Mouse (Mus musculus) cerebellum, postnatal 14 days (tissue): ENCODE measurements at regions not wholly inside any gene's neighbourhood (a gene's known extent, or its start where the extent isn't known, plus 50 kb on each side); places are given as distances from the start of the nearest gene placed in this dataset.

Source experiments
- DNase-seq, 2 experiments: peaks; one replicate each; pipeline ENCODE4 v3.0.0; 2021; ENCODE audit warnings: mixed read lengths in 2 of 2

GRCm38 (mm10) chr8:8482707-8483480 lies 178.1 kb downstream of the Efnb2 start:
- DNase-seq = no peak

GRCm38 (mm10) chr8:8477456-8477855 lies 183.6 kb downstream of the Efnb2 start:
- no peak for DNase-seq

GRCm38 (mm10) chr8:8468552-8468951 lies 192.5 kb downstream of the Efnb2 start:
- DNase-seq = no peak

DNA sequence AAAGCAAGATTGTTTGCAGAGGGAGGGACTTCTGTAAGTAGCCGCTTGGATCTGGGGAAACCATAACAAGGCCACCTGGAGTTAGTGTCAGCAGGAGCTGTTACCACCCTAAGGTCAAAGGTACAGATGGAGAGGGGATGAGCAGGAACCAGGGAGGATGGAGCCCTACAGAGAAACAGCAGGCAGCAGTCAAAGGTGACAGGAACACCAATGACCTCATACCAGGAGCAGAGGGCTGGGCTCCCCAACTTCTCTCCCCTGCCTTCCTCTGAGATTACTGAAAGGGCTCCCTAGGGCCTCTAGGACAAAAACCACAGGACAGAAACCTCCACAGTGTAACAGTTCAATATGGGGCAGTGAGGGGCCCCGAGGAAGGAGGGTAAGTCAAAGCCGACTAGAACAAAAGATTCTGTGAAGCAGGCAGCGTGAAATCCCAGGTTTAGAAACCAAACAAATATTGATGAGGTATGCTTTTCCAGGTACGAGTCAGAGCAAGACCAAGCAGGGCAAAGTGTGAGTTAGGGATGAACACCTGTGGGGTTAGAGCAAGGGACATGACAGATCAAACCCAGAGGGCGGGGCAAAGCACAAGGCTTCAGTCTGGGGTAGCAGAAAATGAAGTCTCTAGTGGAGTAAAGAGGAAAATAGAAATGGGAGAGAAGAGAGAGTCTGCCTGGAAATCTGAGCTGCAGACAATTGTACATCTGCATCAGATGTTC lies 194.4 kb downstream of the Efnb2 start:
- DNase-seq = no peak

DNA sequence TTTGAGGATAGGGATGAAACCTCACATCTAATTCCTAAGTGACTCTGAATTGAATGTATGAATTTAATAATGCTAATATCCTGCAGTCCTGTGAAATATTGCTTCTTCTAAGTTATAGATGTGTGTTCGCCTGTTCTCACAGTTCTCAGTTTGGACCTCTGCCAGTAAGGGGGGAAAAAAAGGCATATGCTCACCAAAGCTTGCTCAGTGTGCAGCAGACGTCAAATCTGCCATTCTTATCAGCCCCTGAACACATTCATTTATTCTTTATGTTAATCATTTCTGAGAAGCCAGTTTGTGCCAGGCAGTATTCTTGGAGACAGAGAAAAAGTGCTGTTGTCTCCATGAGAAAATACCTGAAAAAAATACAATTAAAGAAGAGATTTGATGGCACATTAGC lies 198.6 kb downstream of the Efnb2 start:
- peak; percentile 20 to 27 for DNase-seq

- DNase-seq = peak in 1 of 2 experiments; percentile 19
Measured at GRCm38 (mm10) chr8:8457536-8457935, 203.5 kb downstream of the Efnb2 start.

DNA sequence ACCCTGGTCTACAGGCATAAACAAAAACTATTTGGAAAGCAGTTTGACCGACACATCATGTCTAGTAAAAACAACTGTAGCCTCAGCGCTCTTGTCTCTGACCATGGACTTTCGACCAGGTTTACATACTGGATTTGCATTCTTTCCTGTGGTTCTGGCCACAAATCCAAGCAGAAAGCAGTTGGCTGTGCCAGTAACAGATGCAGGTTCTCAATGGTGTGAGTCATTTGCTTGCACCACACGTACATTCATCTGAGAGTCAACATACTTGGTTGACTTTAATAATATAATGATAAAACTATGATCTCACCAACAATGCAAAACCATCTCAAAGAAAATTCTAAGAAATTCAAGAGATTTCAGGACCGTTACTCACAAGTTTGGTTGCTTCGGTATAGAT lies 207.1 kb downstream of the Efnb2 start:
- no peak for DNase-seq

DNA sequence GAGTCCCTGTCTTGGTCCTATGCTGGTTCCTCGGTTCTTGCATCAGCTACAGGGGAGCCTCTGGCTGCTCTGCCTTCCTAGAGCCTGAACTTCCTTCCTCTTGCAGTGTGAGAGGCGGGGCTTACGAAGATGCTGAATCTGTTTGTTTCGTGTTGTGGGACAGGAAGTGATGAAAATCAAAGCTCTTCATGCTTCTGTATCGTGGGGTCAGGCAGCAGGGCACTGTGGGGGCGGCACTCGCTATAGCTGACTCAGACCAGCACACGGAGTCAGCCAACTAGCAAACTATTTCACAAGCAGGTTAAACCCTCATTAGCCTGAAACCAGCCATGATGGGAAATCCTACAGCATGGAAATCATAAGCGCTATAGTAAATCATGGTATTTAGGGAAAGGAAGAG lies 208.8 kb downstream of the Efnb2 start:
- DNase-seq = no peak

GRCm38 (mm10) chr8:8448911-8449310 lies 212.1 kb downstream of the Efnb2 start:
- no peak for DNase-seq

DNA sequence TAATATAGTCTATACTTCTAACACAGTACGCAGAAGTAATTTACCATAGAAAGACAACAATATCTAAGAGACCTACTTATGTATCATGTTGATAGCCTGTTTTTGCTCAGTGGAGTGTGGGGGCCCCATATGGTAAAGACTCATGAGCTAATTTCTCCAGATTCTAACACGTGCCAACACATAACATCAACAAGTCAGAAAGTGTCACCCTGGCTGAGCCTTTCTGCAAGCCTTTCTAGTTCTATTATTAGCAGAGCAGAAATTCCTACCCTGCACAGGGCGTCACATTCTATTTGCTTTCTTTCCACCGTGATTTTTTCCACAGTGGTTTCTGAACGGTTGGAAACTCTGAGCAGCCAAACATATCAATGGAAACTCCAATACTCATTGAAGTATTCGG lies 219.5 kb downstream of the Efnb2 start:
- no peak for DNase-seq

DNA sequence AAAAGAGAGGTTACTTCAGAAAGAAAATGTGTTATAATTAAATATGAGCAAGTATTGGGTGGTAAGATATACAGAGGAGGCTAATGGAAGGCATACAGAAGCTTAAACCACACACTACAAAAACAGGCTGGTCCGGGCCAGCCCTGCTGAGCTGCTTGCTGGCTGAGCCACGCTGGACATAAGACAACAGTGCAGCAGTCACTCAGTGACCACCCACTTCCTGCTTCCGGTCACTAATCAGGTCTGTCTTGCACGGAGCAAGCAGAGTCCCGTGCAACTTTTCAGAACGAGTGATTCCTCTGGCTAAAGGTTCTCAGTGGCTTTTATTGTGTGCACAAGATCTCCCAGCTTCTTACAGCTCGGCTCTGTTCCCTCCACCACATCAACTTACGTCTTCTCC lies 220.1 kb downstream of the Efnb2 start:
- DNase-seq = no peak

DNA sequence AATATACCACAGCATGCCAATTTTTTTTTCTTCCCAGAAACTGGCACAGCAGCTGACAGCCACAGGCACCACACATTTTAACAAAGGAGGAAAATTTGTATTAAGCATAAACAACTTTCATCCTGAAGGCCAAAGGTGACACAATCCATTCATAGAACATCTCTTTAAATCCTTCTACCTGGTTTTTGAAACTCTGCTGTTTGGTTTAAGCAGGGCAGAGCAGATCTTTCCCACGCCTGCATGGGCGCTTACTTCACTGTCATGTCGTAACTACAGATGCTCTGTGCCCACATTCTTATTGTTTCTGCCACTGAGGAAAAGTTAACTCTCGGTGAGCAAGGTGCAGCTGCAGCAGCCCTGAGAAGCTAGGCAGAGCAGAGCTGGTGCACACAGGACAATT lies 234.8 kb downstream of the Efnb2 start:
- no peak for DNase-seq

DNA sequence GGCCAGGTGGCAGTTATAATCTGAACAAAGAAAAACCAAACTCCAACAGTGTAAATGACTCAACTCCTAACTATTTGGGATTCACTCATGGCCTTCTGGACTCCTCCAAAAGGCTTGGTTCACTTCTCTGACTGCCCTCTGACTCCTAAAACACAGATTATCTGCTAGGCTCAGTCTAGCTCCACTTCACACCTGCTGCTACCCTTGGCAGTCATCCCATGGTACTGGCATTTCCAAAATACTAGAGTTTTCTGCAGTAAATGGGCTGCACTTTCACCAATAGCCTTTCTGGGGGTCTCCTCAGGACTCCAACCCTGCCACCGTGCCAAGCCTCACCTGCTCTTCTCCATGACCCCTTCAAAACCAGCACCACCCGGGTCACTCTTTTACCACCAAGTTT lies 237.6 kb downstream of the Efnb2 start:
- DNase-seq = peak; percentile 48 to 66

DNA sequence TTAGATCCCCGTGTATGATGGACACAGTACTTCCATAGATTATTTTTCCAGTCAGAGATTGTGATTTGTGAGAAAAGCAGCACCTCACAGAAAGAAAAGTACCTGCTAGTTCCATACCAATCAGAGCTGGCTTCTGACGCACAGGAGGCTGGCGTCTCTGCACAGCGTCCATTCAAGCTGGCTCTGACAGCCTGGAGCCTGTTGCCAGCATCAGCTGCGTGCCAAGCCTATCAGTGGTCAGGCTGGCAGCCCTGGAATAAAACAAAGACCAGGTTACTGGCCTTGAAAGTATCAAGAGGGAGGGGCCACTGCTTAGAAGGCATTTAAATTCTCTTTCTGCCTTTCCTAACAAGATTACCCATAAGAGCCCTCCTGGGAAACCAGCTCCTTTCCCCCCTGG lies 239.3 kb downstream of the Efnb2 start:
- peak; percentile 86 to 88 for DNase-seq

GRCm38 (mm10) chr8:8419360-8420330 lies 241.4 kb downstream of the Efnb2 start:
- DNase-seq = no peak

DNA sequence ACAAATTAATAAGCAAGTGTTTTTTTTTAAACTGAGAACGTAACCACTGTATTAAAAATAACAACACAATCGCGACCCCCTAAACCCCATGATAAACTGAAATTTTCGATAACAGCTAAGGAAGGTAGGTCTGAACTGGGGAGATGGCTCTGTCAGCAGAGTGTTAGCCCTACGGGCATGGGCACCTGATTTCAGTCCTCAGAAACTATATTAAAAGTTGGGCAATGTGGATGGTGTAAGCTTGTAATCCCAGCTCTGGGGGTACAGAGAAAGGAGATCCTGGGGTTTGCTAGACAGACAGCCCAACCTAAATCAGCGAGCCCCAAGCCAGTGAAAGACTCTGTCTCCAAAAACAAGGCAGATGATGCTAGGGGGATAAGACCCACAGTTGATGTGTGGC lies 242.1 kb downstream of the Efnb2 start:
- DNase-seq = no peak

DNA sequence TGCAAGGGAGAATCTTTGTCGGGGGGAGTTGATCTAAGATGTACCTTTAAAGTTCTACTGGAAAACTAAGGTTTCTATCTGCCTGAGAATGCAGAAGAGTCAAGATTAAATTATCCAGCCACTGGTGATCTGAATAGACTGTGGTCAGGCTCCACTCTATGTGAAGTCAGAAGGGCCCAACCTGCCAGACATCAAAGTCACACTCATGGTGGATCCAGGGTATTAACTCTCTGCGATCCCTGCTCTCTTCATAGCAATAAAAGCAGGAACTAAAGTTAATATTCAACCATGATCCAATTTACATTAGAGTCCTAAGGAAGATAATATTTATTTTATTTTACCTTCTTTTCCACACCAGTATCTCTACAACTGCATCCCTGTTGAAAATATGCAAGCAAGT lies 242.5 kb downstream of the Efnb2 start:
- DNase-seq = no peak

- peak in 1 of 2 experiments; percentile 22 for DNase-seq
Measured at GRCm38 (mm10) chr8:8416092-8416701, 244.8 kb downstream of the Efnb2 start.

DNA sequence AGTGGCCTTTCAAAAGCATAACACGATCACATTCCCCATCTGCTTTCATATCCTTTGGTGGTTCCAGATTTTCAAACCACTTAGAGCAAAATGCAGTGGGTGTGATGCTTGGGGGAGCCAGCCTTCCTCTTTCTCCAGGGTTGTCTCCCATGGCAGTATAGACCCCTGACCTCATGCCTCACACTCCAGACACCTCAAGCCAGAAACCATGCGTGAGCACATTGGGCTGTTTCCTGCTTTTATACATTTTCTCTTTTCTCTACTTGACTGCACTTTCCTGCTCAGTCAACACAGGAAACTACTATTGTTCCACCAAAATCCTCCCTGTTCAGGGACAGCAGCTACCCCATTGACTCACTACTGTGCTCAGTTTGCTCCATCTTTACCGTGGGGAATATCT lies 253.7 kb downstream of the Efnb2 start:
- DNase-seq = no peak

- DNase-seq = no peak
Measured at GRCm38 (mm10) chr8:8403410-8403809, 257.6 kb downstream of the Efnb2 start.

- DNase-seq = no peak
Measured at GRCm38 (mm10) chr8:8392303-8392702, 268.7 kb downstream of the Efnb2 start.

- no peak for DNase-seq
Measured at GRCm38 (mm10) chr8:8391321-8391720, 269.7 kb downstream of the Efnb2 start.

- DNase-seq = no peak
Measured at GRCm38 (mm10) chr8:8378248-8378647, 282.8 kb downstream of the Efnb2 start.
